Mouse (Mus musculus) neural tube, embryonic 12.5 days (tissue): ENCODE results near the gene Zfp937. TPM values are rescaled to one million over a fixed set of nuclear protein-coding genes. Genes with fewer than 3 reads are reported as not detected.

ENCODE experiments used
- polyA plus RNA-seq: library from polyadenylated mRNA; unstranded; fragments of >200 nt; fragmentation: Nextera tagmentation; extraction: Ambion mirVana; gene quantifications from 2 replicates; pipeline ENCODE4 v1.2.1, GENCODE M21; 2016

Gene Zfp937
- polyA plus RNA-seq, 1 experiment from 2014 or later = 11.9 TPM

Other genes starting within 250 kb of the Zfp937 start
- gene Zfp120, start 81.4 kb upstream of the Zfp937 start, polyA plus RNA-seq = 6.8 and 7.8 TPM in 2 replicates
- not detected in 2 replicates for gene Gm10770, start 38.4 kb upstream of the Zfp937 start, polyA plus RNA-seq
- gene Gm14139, start 36.3 kb upstream of the Zfp937 start, polyA plus RNA-seq = not detected in 2 replicates
- gene Gm21994, start 37.5 kb downstream of the Zfp937 start, polyA plus RNA-seq = 4.6 and 5.3 TPM in 2 replicates
- not detected in 2 replicates for gene Gm14124, start 39.4 kb downstream of the Zfp937 start, polyA plus RNA-seq
- gene Gm10130, start 105.6 kb downstream of the Zfp937 start, polyA plus RNA-seq = 2.0 and 2.7 TPM in 2 replicates
- gene 3300002I08Rik, start 144.7 kb downstream of the Zfp937 start, polyA plus RNA-seq = 11.9 and 13.7 TPM in 2 replicates
- 8.2 and 9.5 TPM in 2 replicates for gene Zfp442, start 233.4 kb downstream of the Zfp937 start, polyA plus RNA-seq